Mouse (Mus musculus) bone marrow, adult 2 months (tissue): ENCODE data around the gene Tmem270. TPM values are rescaled to one million over a fixed set of nuclear protein-coding genes. Genes with fewer than 3 reads are reported as not detected.

Experiments
- H3K27ac ChIP-seq: fragments of 200-500 bp; 2 replicates; pipeline ENCODE4 v1.5.1; 2012; ENCODE audit warnings: low read depth, mild to moderate bottlenecking, control low read depth, inconsistent platforms, low read length; ENCODE audit not compliant: control insufficient read depth, poor library complexity, insufficient read depth
- H3K4me1 ChIP-seq: fragments of 200-500 bp; 2 replicates; pipeline ENCODE4 v1.6.1; 2011; ENCODE audit warnings: low read length; ENCODE audit not compliant: control insufficient read depth, insufficient read depth
- H3K4me3 ChIP-seq: fragments of 200-500 bp; replicated peaks from 2 replicates; pipeline ENCODE3; 2011; ENCODE audit warnings: mild to moderate bottlenecking, low read depth, low read length, control low read depth; ENCODE audit not compliant: control insufficient read depth
- CTCF ChIP-seq: fragments of 200-500 bp; IDR thresholded peaks from 2 replicates; pipeline ENCODE4 v1.5.1; 2011; ENCODE audit warnings: low read length, control low read depth; ENCODE audit not compliant: control insufficient read depth, insufficient read depth
- POLR2A ChIP-seq: fragments of 200-500 bp; IDR thresholded peaks from 2 replicates; pipeline ENCODE4 v1.6.1; 2011; ENCODE audit warnings: low read depth, mild to moderate bottlenecking, control low read depth, low read length, borderline replicate concordance; ENCODE audit not compliant: control insufficient read depth
- WGBS: fragments of 180-500 bp; shearing (Covaris S2); methylation state at CpG from one replicate; pipeline ENCODE4 v1.1.7; 2018; 5-methylcytosine and 5-hydroxymethylcytosine counted together
- polyA plus RNA-seq: library from polyadenylated mRNA; stranded (reverse); fragments of >200 nt; gene quantifications from 2 replicates; pipeline ENCODE4 v1.2.4, GENCODE M21; 2011; ENCODE audit warnings: low replicate concordance; ENCODE audit not compliant: missing spikeins, insufficient read depth, insufficient read length

Gene Tmem270
- polyA plus RNA-seq, 1 experiment: not detected

GRCm38 (mm10) chr5:134867320-134868144 is 39.0 kb downstream of the Tmem270 start:
- TF ChIP-seq POLR2A: no peak
- no peak for TF ChIP-seq CTCF

GRCm38 (mm10) chr5:134865158-134865557 is 41.4 kb downstream of the Tmem270 start:
- Histone ChIP-seq H3K4me3 (no peak overlapping the region), H3K4me1 (no peaks in the 10 kb centered on the region), H3K27ac (no peak overlapping the region)
- TF ChIP-seq POLR2A (no peak), CTCF (no peak)
- 75% methylated on average over 8 of the region's 8 CpGs for WGBS

More at GRCm38 (mm10) chr5:134867320-134868144, 39.0 kb downstream of the Tmem270 start:
- H3K4me1 ChIP-seq: no peaks in the 10 kb centered on the region
- H3K4me3 ChIP-seq: no peak overlapping the region
- 54% methylated on average over 18 of the region's 18 CpGs for WGBS
- H3K27ac ChIP-seq: no peak overlapping the region

- Histone ChIP-seq H3K4me1 (no peaks in the 10 kb centered on the region), H3K27ac (no peak overlapping the region), H3K4me3 (no peak overlapping the region)
- 87% methylated on average over 16 of the region's 16 CpGs for WGBS
- TF ChIP-seq CTCF (no peak), POLR2A (no peak)
Observed at GRCm38 (mm10) chr5:134861902-134862497, 44.5 kb downstream of the Tmem270 start.

GRCm38 (mm10) chr5:134859193-134859592 is 47.3 kb downstream of the Tmem270 start:
- TF ChIP-seq CTCF (no peak), POLR2A (no peak)
- H3K27ac ChIP-seq: no peak overlapping the region
- H3K4me3 ChIP-seq: no peak overlapping the region
- no peaks in the 10 kb centered on the region for H3K4me1 ChIP-seq
- 83% methylated on average over 5 of the region's 5 CpGs for WGBS

GRCm38 (mm10) chr5:134858378-134858777 is 48.2 kb downstream of the Tmem270 start:
- H3K4me1 ChIP-seq: no peaks in the 10 kb centered on the region
- no peak for TF ChIP-seq POLR2A
- no peak for TF ChIP-seq CTCF
- 79% methylated on average over 10 of the region's 10 CpGs for WGBS
- H3K27ac ChIP-seq: no peak overlapping the region
- no peak overlapping the region for H3K4me3 ChIP-seq

- H3K4me3 ChIP-seq: no peak overlapping the region
- H3K4me1 ChIP-seq: no peaks in the 10 kb centered on the region
- WGBS: 71% methylated on average over 5 of the region's 5 CpGs
- TF ChIP-seq POLR2A (no peak), CTCF (no peak)
- no peak overlapping the region for H3K27ac ChIP-seq
Observed at GRCm38 (mm10) chr5:134852873-134853272, 53.7 kb downstream of the Tmem270 start.

Other genes starting within 250 kb of the Tmem270 start
- gene Limk1, start 218.1 kb downstream of the Tmem270 start, polyA plus RNA-seq: 5.9 and 8.6 TPM in 2 replicates
- 4.6 and 6.2 TPM in 2 replicates for gene Eln, start 159.4 kb downstream of the Tmem270 start, polyA plus RNA-seq
- 224 and 283 TPM in 2 replicates for gene Cldn13, start 8.8 kb upstream of the Tmem270 start, polyA plus RNA-seq
- gene Mettl27, start 25.6 kb upstream of the Tmem270 start, polyA plus RNA-seq: 9.9 and 11.4 TPM in 2 replicates
- gene Cldn4, start 40.2 kb upstream of the Tmem270 start, polyA plus RNA-seq: 11.1 TPM in 1 of 2 replicates, not detected in the other
- not detected in 2 replicates for gene Cldn3, start 79.5 kb upstream of the Tmem270 start, polyA plus RNA-seq
- 27.7 and 39.7 TPM in 2 replicates for gene Abhd11, start 102.4 kb upstream of the Tmem270 start, polyA plus RNA-seq
- gene Stx1a, start 116.7 kb upstream of the Tmem270 start, polyA plus RNA-seq: 2.0 and 2.9 TPM in 2 replicates
- 16.0 and 18.8 TPM in 2 replicates for gene Dnajc30, start 157.5 kb upstream of the Tmem270 start, polyA plus RNA-seq
- gene Bud23, start 158.2 kb upstream of the Tmem270 start, polyA plus RNA-seq: 34.4 and 44.1 TPM in 2 replicates
- 1.3 and 1.6 TPM in 2 replicates for gene Vps37d, start 171.5 kb upstream of the Tmem270 start, polyA plus RNA-seq
- gene Mlxipl, start 183.2 kb upstream of the Tmem270 start, polyA plus RNA-seq: 4.1 and 4.6 TPM in 2 replicates
- 3.5 and 7.8 TPM in 2 replicates for gene Tbl2, start 242.9 kb upstream of the Tmem270 start, polyA plus RNA-seq